Mouse (Mus musculus) cerebellum, adult 11-12 months (tissue): ENCODE data around the gene Slco6d1.
"Not testable (repeated sequence)": the region's sequence is repeated elsewhere in the genome, so short reads cannot be mapped to it uniquely, and the experiment has no call there.

Experiments used
- DNase-seq: peaks from one replicate; pipeline ENCODE4 v3.0.0; 2022

Slco6d1 gene

DNA sequence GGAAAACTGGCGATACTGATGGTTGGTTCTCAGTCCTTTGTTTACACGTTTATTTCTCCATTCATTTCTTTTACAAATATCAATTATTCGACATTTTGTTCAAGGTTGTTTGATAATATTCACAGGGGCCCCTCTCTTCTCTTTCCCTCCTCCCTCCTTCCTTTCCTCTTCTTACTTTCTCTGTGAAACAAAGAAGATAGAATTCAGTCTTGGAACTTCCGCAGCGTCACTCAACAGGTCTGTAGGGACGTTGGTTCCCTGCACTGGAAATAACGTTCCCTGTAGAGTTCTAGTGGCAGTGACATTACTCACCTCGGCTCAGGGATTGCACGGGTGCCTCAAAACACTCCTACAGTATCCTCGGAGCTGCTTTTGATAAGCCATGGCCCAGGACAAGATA, at the start of gene Slco6d1:
TSS of gene Slco6d1 (plus strand) at position 301 of the 400 bp plus-strand sequence.
- DNase-seq = no peak

DNA sequence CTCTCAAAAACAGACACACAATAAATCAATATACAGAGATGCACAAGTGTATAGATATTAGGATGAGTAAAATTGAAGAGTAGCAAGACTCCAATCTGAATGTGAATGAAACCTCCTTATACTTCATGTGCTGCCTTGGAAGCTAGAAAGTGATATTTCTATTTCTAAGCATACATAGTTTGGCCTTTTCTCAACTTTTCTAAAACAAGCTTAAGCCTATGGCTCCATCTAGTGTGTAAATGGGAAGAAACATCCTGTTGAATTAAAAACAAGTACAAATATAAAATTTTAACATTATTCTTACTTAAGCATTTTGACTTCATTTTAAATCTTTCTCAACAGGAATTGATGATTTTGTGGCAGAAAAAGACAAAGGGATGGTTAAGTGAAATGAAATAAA, 28.9 kb upstream of the Slco6d1 start:
- DNase-seq = no peak

DNA sequence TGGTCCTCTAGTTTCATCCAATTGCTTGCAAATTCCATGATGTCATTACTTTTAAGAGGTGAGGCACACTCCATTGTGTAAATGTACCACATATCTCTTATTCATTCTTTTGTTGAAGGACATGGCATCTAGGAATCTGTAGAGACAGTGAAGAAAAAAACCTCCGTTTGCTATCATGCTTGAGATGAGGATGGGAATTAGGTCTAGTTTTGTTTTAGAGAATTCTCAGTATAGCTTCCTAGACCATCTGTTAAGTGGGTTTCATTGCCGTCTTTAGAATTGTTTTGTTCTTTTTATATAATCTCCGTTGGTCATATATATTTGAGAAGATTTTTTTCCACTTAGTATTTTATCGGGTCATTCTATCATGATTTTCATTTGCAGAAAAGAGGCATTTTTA, 27.0 kb downstream of the Slco6d1 start:
- DNase-seq = no peak

DNA sequence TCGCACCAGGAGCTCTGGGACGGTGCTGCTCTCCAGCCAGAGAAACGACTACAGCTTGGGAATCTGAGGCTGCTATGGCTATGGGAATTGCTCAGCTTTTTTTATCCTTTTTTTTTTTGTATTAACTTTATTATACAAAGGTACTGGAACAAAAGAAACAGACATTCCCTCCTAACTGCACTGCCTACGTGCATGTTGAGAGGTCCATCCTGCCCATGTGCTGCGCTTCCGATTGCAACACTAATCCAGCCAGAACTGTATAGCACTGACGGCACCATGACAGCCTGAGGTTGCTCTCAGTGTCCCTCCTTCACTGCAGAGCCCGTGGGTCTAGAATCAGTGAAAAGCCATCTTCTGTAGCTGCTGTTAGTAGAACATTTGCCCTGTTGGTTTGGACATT, 38.3 kb downstream of the Slco6d1 start:
- not testable (repeated sequence) for DNase-seq

DNA sequence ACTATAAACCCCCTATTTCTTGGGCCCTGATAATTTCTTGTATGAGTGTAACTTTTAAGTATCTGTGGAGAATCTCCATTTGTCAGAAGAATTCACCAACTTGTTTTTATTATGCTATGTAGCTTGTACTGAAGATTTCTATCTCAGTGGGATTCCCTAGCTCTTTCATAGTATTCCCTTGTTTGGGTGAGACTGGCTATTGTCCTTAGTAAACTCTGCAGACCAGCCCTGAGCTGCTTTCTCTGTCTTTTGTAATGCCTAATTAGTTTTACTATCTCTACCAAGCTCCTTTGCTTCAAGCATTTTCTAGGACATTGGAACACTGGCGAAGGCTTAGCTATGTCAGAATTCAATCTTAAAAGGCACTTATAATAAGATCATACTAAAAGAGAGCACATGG, 55.5 kb downstream of the Slco6d1 start:
- not testable (repeated sequence) for DNase-seq

DNA sequence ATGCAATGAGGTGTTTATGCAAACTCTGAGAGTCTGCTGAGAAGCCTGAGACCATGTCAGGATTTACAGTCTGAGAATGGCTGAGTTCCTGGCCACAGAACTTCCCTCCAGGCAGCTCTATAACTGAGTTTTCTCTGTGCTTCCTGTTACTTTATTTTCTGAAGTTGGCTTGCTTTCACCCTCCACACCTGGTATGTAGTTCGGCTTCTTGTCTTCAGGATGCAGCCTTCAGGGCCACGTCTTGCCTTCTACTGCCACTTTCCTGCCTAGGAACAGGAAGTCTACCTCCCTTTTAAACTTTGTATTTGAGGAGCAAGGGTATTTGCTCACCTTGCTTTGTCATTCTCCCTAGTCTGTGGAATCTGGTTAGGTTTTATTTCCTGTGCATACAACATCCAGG, 58.3 kb downstream of the Slco6d1 start:
- no peak for DNase-seq

DNA sequence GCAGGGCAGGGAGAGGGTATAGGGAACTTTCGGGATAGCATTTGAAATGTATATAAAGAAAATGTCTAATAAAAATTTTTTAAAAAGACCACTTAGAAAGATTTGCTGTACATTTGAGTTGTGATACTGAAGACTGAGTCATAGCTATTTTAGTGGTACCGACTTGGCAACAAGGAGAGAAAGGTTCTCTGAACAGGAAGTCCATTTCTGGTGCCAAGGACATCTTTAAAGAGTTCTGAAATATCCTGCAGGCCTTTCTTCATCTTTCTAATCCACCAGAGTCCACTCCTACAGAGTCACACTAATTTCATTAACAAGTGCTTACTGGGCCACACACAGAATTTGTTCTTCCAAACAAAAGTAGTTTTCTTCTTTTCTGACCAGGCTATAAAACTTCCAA, 85.1 kb downstream of the Slco6d1 start:
- no peak for DNase-seq

DNA sequence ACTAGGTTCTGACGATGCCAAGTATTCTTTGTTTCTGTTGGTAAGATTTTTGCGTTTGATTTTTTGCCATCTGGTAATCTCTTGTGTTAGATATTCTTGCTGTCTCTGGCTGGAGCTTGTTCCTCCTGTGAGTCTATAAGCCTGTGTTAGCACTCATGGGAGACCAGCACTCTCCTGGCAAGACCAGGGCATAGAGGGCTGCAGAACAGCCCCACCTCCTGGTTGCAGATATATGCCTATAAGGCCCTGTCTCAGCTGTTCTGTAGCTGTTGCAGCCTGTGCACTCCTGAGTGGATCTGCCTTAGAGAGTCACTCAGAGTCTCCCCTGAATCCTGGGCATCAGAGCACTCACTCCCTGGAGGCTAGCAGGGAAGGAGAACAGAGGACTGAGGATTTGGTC, 102.1 kb downstream of the Slco6d1 start:
- no peak for DNase-seq

DNA sequence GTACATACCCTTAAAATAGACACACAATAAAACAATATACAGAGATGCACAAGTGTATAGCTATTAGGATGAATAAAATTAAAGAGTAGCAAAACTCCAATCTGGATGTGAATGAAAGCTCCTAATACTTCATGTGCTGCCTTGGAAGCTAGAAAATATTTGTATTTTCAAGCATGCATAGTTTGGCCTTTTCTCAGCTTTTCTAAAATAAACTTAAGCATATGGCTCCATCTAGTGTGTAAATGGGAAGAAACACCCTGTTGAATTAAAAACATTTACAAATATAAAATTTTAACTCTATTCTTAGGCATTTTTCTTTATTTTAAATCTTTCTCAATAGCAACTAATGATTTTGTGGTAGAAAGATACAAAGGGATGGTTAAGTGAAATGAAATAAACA, 102.6 kb downstream of the Slco6d1 start:
- DNase-seq = no peak

DNA sequence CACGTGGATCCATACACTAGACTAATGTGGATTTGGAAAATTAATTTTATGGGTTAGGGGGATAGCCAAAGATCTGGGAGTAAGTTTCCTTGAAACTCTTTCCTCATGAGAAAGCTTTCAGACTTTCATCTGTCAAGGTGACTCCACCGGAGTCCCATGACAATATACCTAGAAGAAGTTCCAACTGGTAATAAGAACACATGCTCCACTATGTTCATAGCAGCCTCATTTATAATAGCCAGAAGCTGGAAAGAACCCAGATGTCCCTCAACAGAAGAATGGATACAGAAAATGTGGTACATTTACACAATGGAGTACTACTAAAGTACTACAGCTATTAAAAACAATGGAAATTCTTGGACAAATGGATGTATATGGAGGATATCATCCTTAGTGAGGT, 107.4 kb downstream of the Slco6d1 start:
- DNase-seq = not testable (repeated sequence)

DNA sequence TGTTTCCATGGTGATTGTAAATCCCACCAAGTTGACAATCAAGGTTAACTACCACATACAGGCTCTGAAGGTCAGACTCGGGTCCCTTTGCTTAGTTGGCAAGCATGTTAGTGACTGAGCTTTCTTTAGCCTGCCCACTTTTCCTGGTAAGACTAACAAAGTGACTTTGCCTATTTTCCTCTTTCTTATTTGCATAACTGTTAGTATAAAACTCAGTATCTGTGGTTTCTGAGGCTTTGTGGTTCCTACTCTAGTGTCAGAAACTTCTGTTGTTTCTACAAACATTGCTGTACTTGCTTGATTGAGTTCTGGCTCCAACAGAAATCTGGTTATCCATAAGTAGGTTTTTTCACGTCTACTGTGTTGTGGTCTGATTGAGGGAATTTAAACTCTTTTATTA, 124.4 kb downstream of the Slco6d1 start:
- DNase-seq = no peak

DNA sequence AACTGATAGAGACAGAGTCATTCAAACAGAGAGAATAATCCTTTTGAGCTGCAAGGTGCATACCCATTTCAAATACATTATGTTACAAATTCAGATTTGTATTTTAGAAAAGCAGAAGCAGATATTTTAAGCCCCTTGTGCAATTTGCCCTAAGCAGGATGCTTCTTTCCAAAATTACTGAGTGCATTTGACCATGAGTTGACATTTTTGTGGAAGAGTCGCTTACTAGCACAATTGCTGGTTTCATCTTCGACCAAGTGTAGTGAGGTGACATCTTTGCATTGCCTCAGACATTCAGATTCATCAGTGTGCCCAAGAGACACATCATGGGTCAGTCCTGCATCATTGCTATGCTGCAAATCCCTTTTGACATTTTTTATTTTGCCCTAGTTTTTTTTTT, 133.5 kb downstream of the Slco6d1 start:
- no peak for DNase-seq

DNA sequence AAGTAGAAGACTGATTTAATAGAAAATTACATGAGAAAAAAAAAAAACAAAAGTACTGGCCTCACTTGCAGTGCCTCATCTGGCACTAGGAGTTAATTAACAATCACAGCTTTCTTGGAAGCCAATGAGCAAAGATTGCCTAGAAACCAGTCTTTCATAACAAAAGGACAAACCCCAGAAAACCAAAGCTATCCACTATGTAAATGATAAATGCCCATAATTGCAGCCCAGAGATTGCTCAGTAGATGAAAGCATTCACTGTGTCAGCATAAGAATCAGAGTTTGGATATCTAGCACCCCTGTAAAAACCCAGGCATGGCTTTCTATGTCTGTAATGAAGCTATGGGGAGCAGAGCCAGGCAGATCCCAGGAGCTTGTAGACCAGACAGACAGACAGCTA, 144.8 kb downstream of the Slco6d1 start:
- no peak for DNase-seq
